Mouse (Mus musculus) intestine, embryonic 15.5 days (tissue): Measurements from ENCODE around the gene Cnp. TPM values are rescaled to one million over a fixed set of nuclear protein-coding genes. Genes with fewer than 3 reads are reported as not detected.
"Not testable (repeated sequence)": the region's sequence is repeated elsewhere in the genome, so short reads cannot be mapped to it uniquely, and the experiment has no call there.

Source experiments
- ATAC-seq: fragments of 200-750 bp; cut with Nextera tagmentation; 2 replicates; pipeline ENCODE4 v1.8.0; 2017; ENCODE audit warnings: moderate TSS enrichment, moderate library complexity
- H3K27ac ChIP-seq: fragments of 300-500 bp; sonication (generic); 2 replicates; pipeline ENCODE4 v1.5.1; 2015; ENCODE audit warnings: mild to moderate bottlenecking, inconsistent platforms
- H3K27me3 ChIP-seq: fragments of 300-500 bp; sonication (generic); replicated peaks from 2 replicates; pipeline ENCODE4 v1.6.1; 2015; ENCODE audit warnings: inconsistent platforms
- H3K36me3 ChIP-seq: fragments of 300-500 bp; sonication (generic); 2 replicates; pipeline ENCODE4 v1.6.1; 2015; ENCODE audit warnings: inconsistent platforms
- H3K4me1 ChIP-seq: fragments of 300-500 bp; sonication (generic); replicated peaks from 2 replicates; pipeline ENCODE4 v1.6.1; 2015; ENCODE audit warnings: inconsistent platforms
- H3K4me2 ChIP-seq: fragments of 300-500 bp; sonication (generic); replicated peaks from 2 replicates; pipeline ENCODE4 v1.6.1; 2015; ENCODE audit warnings: mild to moderate bottlenecking, inconsistent platforms
- H3K4me3 ChIP-seq: fragments of 300-500 bp; sonication (generic); replicated peaks from 2 replicates; pipeline ENCODE4 v1.5.1; 2015; ENCODE audit warnings: inconsistent platforms
- H3K9ac ChIP-seq: fragments of 300-500 bp; sonication (generic); 2 replicates; pipeline ENCODE4 v1.6.1; 2015; ENCODE audit warnings: inconsistent platforms
- H3K9me3 ChIP-seq: fragments of 300-500 bp; sonication (generic); 2 replicates; pipeline ENCODE4 v1.6.1; 2016; ENCODE audit warnings: inconsistent platforms
- WGBS: fragments of 180-500 bp; shearing (Covaris S2); methylation state at CpG from one replicate; pipeline ENCODE4 v1.1.7; 2015; 5-methylcytosine and 5-hydroxymethylcytosine counted together
- polyA plus RNA-seq: library from polyadenylated mRNA; unstranded; fragments of >200 nt; fragmentation: Nextera tagmentation; extraction: Ambion mirVana; gene quantifications from 2 replicates; pipeline ENCODE4 v1.2.1, GENCODE M21; 2015

Cnp gene
- 32.1 and 34.4 TPM in 2 replicates for polyA plus RNA-seq

- peak within 1 kb of the TSS; percentile 30 for H3K27ac ChIP-seq
- ATAC-seq = peak; percentile 90
- peaks cover 9% of the 10 kb centered on the region; the same call in 1 of the 2 replicates for H3K36me3 ChIP-seq
- H3K9me3 ChIP-seq = no peaks in the 10 kb centered on the region
- under 1% methylated on average over 47 of the region's 47 CpGs for WGBS
- H3K9ac ChIP-seq = peak within 1 kb of the TSS; percentile 54
- peak within 1 kb of the TSS; percentile 68 for H3K4me3 ChIP-seq
- peaks cover 7% of the 10 kb centered on the region; the same call in 1 of the 2 replicates for H3K27me3 ChIP-seq
- peaks cover 15% of the 10 kb centered on the region for H3K4me1 ChIP-seq
- H3K4me2 ChIP-seq = peak within 1 kb of the TSS; percentile 69
These were observed at the start of gene Cnp for GRCm38 (mm10) chr11:100574708-100575483. Gene Cnp, plus strand, starts transcription at chr11:100574904.

- Histone ChIP-seq H3K36me3 (peaks cover 27% of the 10 kb centered on the region), H3K27ac (no peak overlapping the region), H3K4me2 (peak overlapping the region; percentile 91), H3K4me3 (peak overlapping the region; percentile 18), H3K9me3 (no peaks in the 10 kb centered on the region), H3K9ac (peak overlapping the region; percentile 17; the same call in 1 of the 2 replicates), H3K4me1 (peaks cover 40% of the 10 kb centered on the region), H3K27me3 (no peaks in the 10 kb centered on the region)
- no peak for ATAC-seq
- WGBS = 43% methylated on average over 11 of the region's 11 CpGs
These were observed 49.6 kb upstream of the Cnp start for GRCm38 (mm10) chr11:100524987-100525630.

GRCm38 (mm10) chr11:100526052-100526816 lies 48.5 kb upstream of the Cnp start:
- ATAC-seq = no peak
- Histone ChIP-seq H3K4me1 (peaks cover 37% of the 10 kb centered on the region), H3K27ac (0 out of 2 replicates have a peak overlapping the region, but pooled peaks have one; percentile 84), H3K9me3 (no peaks in the 10 kb centered on the region), H3K9ac (peak overlapping the region; percentile 86), H3K36me3 (peaks cover 27% of the 10 kb centered on the region), H3K4me2 (peak overlapping the region; percentile 91), H3K27me3 (no peaks in the 10 kb centered on the region), H3K4me3 (peak overlapping the region; percentile 77)
- 15% methylated on average over 15 of the region's 15 CpGs for WGBS

GRCm38 (mm10) chr11:100527066-100527457 lies 47.6 kb upstream of the Cnp start:
- Histone ChIP-seq H3K9me3 (no peaks in the 10 kb centered on the region), H3K36me3 (peaks cover 18% of the 10 kb centered on the region), H3K4me1 (peaks cover 37% of the 10 kb centered on the region), H3K27ac (peak overlapping the region; percentile 84), H3K4me3 (peak overlapping the region; percentile 77), H3K9ac (peak overlapping the region; percentile 86), H3K27me3 (no peaks in the 10 kb centered on the region), H3K4me2 (peak overlapping the region; percentile 91)
- WGBS = under 1% methylated on average over 26 of the region's 26 CpGs
- peak; percentile 21 for ATAC-seq

- ATAC-seq = peak; percentile 99
- WGBS = under 1% methylated on average over 54 of the region's 54 CpGs
- Histone ChIP-seq H3K27ac (peak within 1 kb of the TSS; percentile 84), H3K36me3 (peaks cover 12% of the 10 kb centered on the region), H3K27me3 (no peaks in the 10 kb centered on the region), H3K4me2 (peak within 1 kb of the TSS; percentile 91), H3K9me3 (no peaks in the 10 kb centered on the region), H3K4me1 (peaks cover 37% of the 10 kb centered on the region), H3K9ac (peak within 1 kb of the TSS; percentile 86), H3K4me3 (peak within 1 kb of the TSS; percentile 77)
These were observed 47.0 kb upstream of the Cnp start, which contains the start of gene Acly for GRCm38 (mm10) chr11:100527458-100528374. Gene Acly, minus strand, starts transcription at chr11:100528000.

GRCm38 (mm10) chr11:100528375-100529165 lies 46.1 kb upstream of the Cnp start:
- Histone ChIP-seq H3K4me2 (peak overlapping the region; percentile 91), H3K9me3 (no peaks in the 10 kb centered on the region), H3K27me3 (no peaks in the 10 kb centered on the region), H3K9ac (peak overlapping the region; percentile 52), H3K27ac (peak overlapping the region; percentile 76), H3K36me3 (0 out of 2 replicates have a peak, but pooled peaks cover 5% of the 10 kb centered on the region), H3K4me1 (peaks cover 37% of the 10 kb centered on the region), H3K4me3 (peak overlapping the region; percentile 77)
- peak; percentile 37; the same call in 1 of the 2 replicates for ATAC-seq
- 22% methylated on average over 19 of the region's 19 CpGs for WGBS

- Histone ChIP-seq H3K27me3 (no peaks in the 10 kb centered on the region), H3K9ac (no peak overlapping the region), H3K4me2 (no peak overlapping the region), H3K36me3 (no peaks in the 10 kb centered on the region), H3K4me3 (no peak overlapping the region), H3K27ac (no peak overlapping the region), H3K9me3 (no peaks in the 10 kb centered on the region), H3K4me1 (peaks cover under 1% of the 10 kb centered on the region; the same call in 1 of the 2 replicates)
- ATAC-seq = no peak
- WGBS = 83% methylated on average over 6 of the region's 6 CpGs
These were observed 40.8 kb upstream of the Cnp start for GRCm38 (mm10) chr11:100533871-100534270.

GRCm38 (mm10) chr11:100534411-100534810 lies 40.3 kb upstream of the Cnp start:
- ATAC-seq, H3K4me1 ChIP-seq, H3K9ac ChIP-seq, H3K36me3 ChIP-seq, H3K27me3 ChIP-seq, H3K9me3 ChIP-seq, H3K4me3 ChIP-seq, H3K4me2 ChIP-seq, H3K27ac ChIP-seq: not testable (repeated sequence)
- WGBS = 84% methylated on average over 2 of the region's 2 CpGs

- H3K4me2 ChIP-seq, H3K27me3 ChIP-seq, H3K9ac ChIP-seq, H3K36me3 ChIP-seq, H3K9me3 ChIP-seq, H3K4me3 ChIP-seq, ATAC-seq, H3K4me1 ChIP-seq, H3K27ac ChIP-seq: not testable (repeated sequence)
- WGBS = 85% methylated on average over 6 of the region's 6 CpGs
These were observed 39.9 kb upstream of the Cnp start for GRCm38 (mm10) chr11:100534821-100535220.

- H3K9ac ChIP-seq = no peak overlapping the region
- no peaks in the 10 kb centered on the region for H3K27me3 ChIP-seq
- no peak overlapping the region for H3K4me2 ChIP-seq
- H3K27ac ChIP-seq = no peak overlapping the region
- no peak overlapping the region for H3K4me3 ChIP-seq
- no peaks in the 10 kb centered on the region for H3K4me1 ChIP-seq
- no peaks in the 10 kb centered on the region for H3K9me3 ChIP-seq
- no peak for ATAC-seq
- WGBS = 81% methylated on average over 1 of the region's 1 CpGs
- H3K36me3 ChIP-seq = no peaks in the 10 kb centered on the region
These were observed 38.7 kb upstream of the Cnp start for GRCm38 (mm10) chr11:100535996-100536395.

- Histone ChIP-seq H3K4me3 (no peak overlapping the region), H3K9me3 (no peaks in the 10 kb centered on the region), H3K4me1 (no peaks in the 10 kb centered on the region), H3K36me3 (no peaks in the 10 kb centered on the region), H3K4me2 (no peak overlapping the region), H3K9ac (no peak overlapping the region), H3K27me3 (no peaks in the 10 kb centered on the region), H3K27ac (no peak overlapping the region)
- no peak for ATAC-seq
These were observed 38.2 kb upstream of the Cnp start for GRCm38 (mm10) chr11:100536466-100536865.
